Mouse (Mus musculus) CH12.LX (cell line): ENCODE data around the gene Vsig10l. TPM values are rescaled to one million over a fixed set of nuclear protein-coding genes. Genes with fewer than 3 reads are reported as not detected.
A peak's percentile ranks its signal among the peaks of the same experiment; 100 is the strongest.

Experiments
- DNase-seq: peaks from one replicate; pipeline ENCODE4 v3.0.0-alpha.2; 2013; ENCODE audit errors: extremely low read depth
- H3K27ac ChIP-seq: 2 replicates; pipeline ENCODE4 v1.5.1; 2012; ENCODE audit warnings: low read depth, mild to moderate bottlenecking, control low read depth, moderate library complexity; ENCODE audit not compliant: insufficient read depth
- H3K27me3 ChIP-seq: replicated peaks from 2 replicates; pipeline ENCODE3; 2012; ENCODE audit warnings: inconsistent platforms
- H3K36me3 ChIP-seq, 2 experiments: replicated peaks in 1 of 2; 2 replicates each; pipeline versions ENCODE3 to v1.6.1; 2012; ENCODE audit warnings: inconsistent platforms in 1 of 2, low read length in 1 of 2, mild to moderate bottlenecking in 1 of 2, mixed read lengths in 1 of 2, moderate library complexity in 1 of 2; ENCODE audit not compliant: control insufficient read depth in 1 of 2, insufficient read depth in 1 of 2
- H3K4me1 ChIP-seq, 2 experiments: 2 replicates each; pipeline ENCODE4 v1.6.1; 2012; ENCODE audit warnings: inconsistent platforms in 1 of 2, moderate library complexity in 1 of 2; ENCODE audit not compliant: insufficient read depth in 2 of 2, control insufficient read depth in 1 of 2
- H3K4me2 ChIP-seq: 2 replicates; pipeline ENCODE4 v1.6.1; 2012; ENCODE audit warnings: low read depth, mild to moderate bottlenecking, control low read depth; ENCODE audit not compliant: poor library complexity, insufficient read depth, severe bottlenecking
- H3K4me3 ChIP-seq, 3 experiments: fragments of 150-350 bp in 1 of 3; sonication (generic) in 1 of 3; replicated peaks in 1 of 3; 2 replicates each; pipeline versions ENCODE3 to v1.5.1; 2011 to 2012; ENCODE audit warnings: low read depth in 2 of 3, low read length in 2 of 3, mild to moderate bottlenecking in 2 of 3, moderate library complexity in 2 of 3, control low read depth in 1 of 3, improper control_type of control experiment in 1 of 3, inconsistent platforms in 1 of 3, mixed read lengths in 1 of 3; ENCODE audit not compliant: poor library complexity in 1 of 3
- H3K79me2 ChIP-seq: replicated peaks from 2 replicates; pipeline ENCODE4 v1.6.1; 2012; ENCODE audit warnings: mild to moderate bottlenecking, moderate library complexity; ENCODE audit not compliant: control insufficient read depth, poor library complexity, insufficient read depth, severe bottlenecking; ENCODE audit errors: extremely low read depth
- H3K9ac ChIP-seq: 2 replicates; pipeline ENCODE4 v1.6.1; 2012; ENCODE audit warnings: low read depth, mild to moderate bottlenecking, control low read depth, moderate library complexity; ENCODE audit not compliant: insufficient read depth
- H3K9me3 ChIP-seq: replicated peaks from 2 replicates; pipeline ENCODE3; 2012; ENCODE audit warnings: low read length, inconsistent platforms, mixed read lengths
- BHLHE40 ChIP-seq: IDR thresholded peaks from 2 replicates; pipeline ENCODE4 v1.6.1; 2011; ENCODE audit warnings: mild to moderate bottlenecking, low read depth, low read length, improper control_type of control experiment
- CHD1 ChIP-seq: IDR thresholded peaks from 2 replicates; pipeline ENCODE4 v1.6.1; 2012; ENCODE audit warnings: low read depth, low read length, improper control_type of control experiment, inconsistent platforms
- CHD2 ChIP-seq: IDR thresholded peaks from 2 replicates; pipeline ENCODE4 v1.6.1; 2011; ENCODE audit warnings: low read length, improper control_type of control experiment
- CTCF ChIP-seq, 2 experiments: IDR thresholded peaks in 1 of 2; conservative IDR thresholded peaks in 1 of 2; 2 replicates each; pipeline ENCODE4 v1.5.1; 2011 to 2012; ENCODE audit warnings: low read depth in 2 of 2, low read length in 2 of 2, improper control_type of control experiment in 1 of 2, inconsistent platforms in 1 of 2, mild to moderate bottlenecking in 1 of 2, moderate library complexity in 1 of 2
- E2F4 ChIP-seq: IDR thresholded peaks from 2 replicates; pipeline ENCODE4 v1.6.1; 2011; ENCODE audit warnings: low read depth, low read length, improper control_type of control experiment; ENCODE audit not compliant: insufficient replicate concordance
- ELF1 ChIP-seq: IDR thresholded peaks from 2 replicates; pipeline ENCODE4 v1.6.1; 2014; ENCODE audit warnings: low read depth, mild to moderate bottlenecking, inconsistent platforms, low read length, improper control_type of control experiment
- EP300 ChIP-seq: IDR thresholded peaks from 2 replicates; pipeline ENCODE4 v1.6.1; 2011; ENCODE audit warnings: low read length, improper control_type of control experiment
- ETS1 ChIP-seq: conservative IDR thresholded peaks from 2 replicates; pipeline ENCODE4 v1.6.1; 2012; ENCODE audit warnings: low read depth, mild to moderate bottlenecking, inconsistent platforms, low read length, improper control_type of control experiment, moderate library complexity
- GABPA ChIP-seq: IDR thresholded peaks from 2 replicates; pipeline ENCODE4 v1.6.1; 2012; ENCODE audit warnings: low read depth, low read length, improper control_type of control experiment, inconsistent platforms; ENCODE audit not compliant: insufficient replicate concordance
- IRF4 ChIP-seq: IDR thresholded peaks from 2 replicates; pipeline ENCODE4 v1.6.1; 2014; ENCODE audit warnings: low read depth, mild to moderate bottlenecking, inconsistent platforms, low read length, improper control_type of control experiment
- JUND ChIP-seq: conservative IDR thresholded peaks from 2 replicates; pipeline ENCODE4 v1.6.1; 2011; ENCODE audit warnings: low read depth, low read length, improper control_type of control experiment
- MEF2A ChIP-seq: IDR thresholded peaks from 2 replicates; pipeline ENCODE4 v1.6.1; 2014; ENCODE audit warnings: low read depth, mild to moderate bottlenecking, inconsistent platforms, low read length, improper control_type of control experiment, borderline replicate concordance
- MYC ChIP-seq: IDR thresholded peaks from 2 replicates; pipeline ENCODE4 v1.6.1; 2011; ENCODE audit warnings: low read depth, mild to moderate bottlenecking, improper control_type of control experiment, low read length
- PAX5 ChIP-seq: IDR thresholded peaks from 2 replicates; pipeline ENCODE4 v1.6.1; 2012; ENCODE audit warnings: low read length, inconsistent platforms, mixed read lengths
- POLR2A ChIP-seq: IDR thresholded peaks from 2 replicates; pipeline ENCODE4 v1.6.1; 2011; ENCODE audit warnings: low read depth, mild to moderate bottlenecking, improper control_type of control experiment, low read length
- POLR2AphosphoS2 ChIP-seq: IDR thresholded peaks from 2 replicates; pipeline ENCODE4 v1.6.1; 2011; ENCODE audit warnings: low read depth, low read length, improper control_type of control experiment
- RAD21 ChIP-seq: IDR thresholded peaks from 2 replicates; pipeline ENCODE4 v1.6.1; 2011; ENCODE audit warnings: low read depth, mild to moderate bottlenecking, low read length, improper control_type of control experiment, moderate library complexity
- SIN3A ChIP-seq: IDR thresholded peaks from 2 replicates; pipeline ENCODE4 v1.6.1; 2012; ENCODE audit warnings: low read length, improper control_type of control experiment, inconsistent platforms
- SMC3 ChIP-seq: IDR thresholded peaks from 2 replicates; pipeline ENCODE4 v1.6.1; 2011; ENCODE audit warnings: low read depth, low read length, improper control_type of control experiment
- TCF12 ChIP-seq: IDR thresholded peaks from 2 replicates; pipeline ENCODE4 v1.6.1; 2014; ENCODE audit warnings: low read depth, mild to moderate bottlenecking, inconsistent platforms, low read length, improper control_type of control experiment
- UBTF ChIP-seq: IDR thresholded peaks from 2 replicates; pipeline ENCODE4 v1.6.1; 2012; ENCODE audit warnings: low read depth, mild to moderate bottlenecking, inconsistent platforms, low read length, improper control_type of control experiment, moderate library complexity
- USF1 ChIP-seq: IDR thresholded peaks from 2 replicates; pipeline ENCODE4 v1.6.1; 2014; ENCODE audit warnings: low read depth, mild to moderate bottlenecking, inconsistent platforms, low read length, improper control_type of control experiment
- ZC3H11A ChIP-seq: IDR thresholded peaks from 2 replicates; pipeline ENCODE4 v1.6.1; 2012; ENCODE audit warnings: low read depth, mild to moderate bottlenecking, inconsistent platforms, low read length, improper control_type of control experiment
- dilution Hi-C: fragments of 300-500 bp; cut with MboI; formaldehyde crosslinking; loops from 2 replicates; pipeline ENCODE4 v1.14.3; 2020; ENCODE audit warnings: low sequenced_read_pairs; ENCODE audit not compliant: extremely low pct_unique_long_range_greater_than_20kb, extremely low pct_ligation_motif_present
- in situ Hi-C: fragments of 300-500 bp; cut with MboI; formaldehyde crosslinking; loops from 3 replicates; pipeline ENCODE4 v1.14.3; 2019; ENCODE audit warnings: low sequenced_read_pairs, low pct_ligation_motif_present, low pct_unique_long_range_greater_than_20kb, mixed read lengths
- polyA plus RNA-seq: library from polyadenylated mRNA; unstranded; fragments of >175 nt; gene quantifications from 2 replicates; pipeline ENCODE4 v1.2.1, GENCODE M21; 2012; ENCODE audit warnings: low read depth; ENCODE audit not compliant: insufficient read length
- total RNA-seq, 2 experiments: library from RNA; depleted of rRNA; stranded (reverse); fragments of 300-350 nt in 1 of 2; fragments of >200 nt in 1 of 2; gene quantifications; 2 replicates each; pipeline ENCODE4 v1.2.3; 2012 to 2014

Gene Vsig10l
- total and polyA plus RNA-seq, 3 experiments = 0.12 to 0.99 (median 0.17) TPM

DNA sequence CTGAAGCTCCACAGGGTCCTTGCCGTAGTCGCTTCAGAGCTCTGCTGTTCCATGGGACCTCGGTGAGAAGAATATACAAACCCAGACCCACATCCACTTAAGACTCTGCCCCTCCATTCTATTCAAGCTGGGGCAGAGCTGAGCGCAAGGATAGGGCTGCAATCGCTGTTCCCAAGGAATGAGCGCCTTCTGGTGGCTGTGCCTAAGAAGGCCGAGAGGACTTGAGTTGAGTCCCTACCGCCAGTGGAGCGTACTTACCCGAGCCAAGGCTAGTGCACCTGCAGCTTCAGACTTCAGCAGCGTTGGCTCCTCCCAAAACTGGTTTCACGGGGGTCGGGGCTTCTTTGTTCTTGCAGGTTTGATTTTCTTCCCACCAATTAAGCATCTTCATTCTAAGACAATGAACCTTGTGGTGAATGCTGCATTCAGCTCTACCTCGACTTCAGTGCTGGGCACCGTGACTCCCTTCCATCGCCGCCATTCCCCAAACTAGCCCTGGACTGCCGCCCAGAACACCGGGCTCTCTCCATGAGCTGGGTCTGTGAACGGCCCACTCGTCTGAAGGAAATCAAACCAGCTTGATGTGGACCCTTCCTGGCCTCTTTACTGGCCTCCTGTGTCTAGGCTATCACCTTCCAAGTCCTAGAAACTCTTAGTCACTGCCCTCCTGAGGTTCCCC lies 32.5 kb downstream of the Vsig10l start:
- Histone ChIP-seq H3K79me2 (no peaks in the 10 kb centered on the region), H3K36me3 (no peaks in the 10 kb centered on the region), H3K27ac (no peak overlapping the region), H3K4me1 (no peaks in the 10 kb centered on the region), H3K4me2 (no peak overlapping the region), H3K9me3 (peaks cover 10% of the 10 kb centered on the region), H3K9ac (no peak overlapping the region), H3K27me3 (peaks cover 51% of the 10 kb centered on the region), H3K4me3 (no peak overlapping the region)
- DNase-seq = peak; percentile 58
- in situ Hi-C loops = loop anchor here (25.0 kb wide), 1 partner anchor 292 kb away; the partner anchor contains the start of genes Klk10, Klk8 and Klk9
- dilution Hi-C loops = no loop called here
- TF ChIP-seq TCF12 = no peak
- no peak for TF ChIP-seq USF1
- TF ChIP-seq UBTF = no peak
- TF ChIP-seq POLR2A = no peak
- no peak for TF ChIP-seq ZC3H11A
- no peak for TF ChIP-seq E2F4
- TF ChIP-seq MEF2A = no peak
- no peak for TF ChIP-seq PAX5
- no peak for TF ChIP-seq CHD1
- TF ChIP-seq CHD2 = no peak
- TF ChIP-seq CTCF (conservative IDR thresholded peaks at IDR 0.05 in 1 of 2, IDR thresholded peaks at IDR 0.05 in 1 of 2; ENCODE audit: low read depth in 2 of 2, low read length in 2 of 2) = peak; percentile 14 to 83; a peak in 3 of 4 replicates
- no peak for TF ChIP-seq GABPA
- no peak for TF ChIP-seq ETS1
- no peak for TF ChIP-seq SIN3A
- TF ChIP-seq RAD21 = peak; percentile 76
- no peak for TF ChIP-seq ELF1
- TF ChIP-seq SMC3 = peak; percentile 83
- TF ChIP-seq MYC = no peak
- no peak for TF ChIP-seq JUND
- no peak for TF ChIP-seq BHLHE40
- TF ChIP-seq EP300 = no peak
- no peak for TF ChIP-seq IRF4
- TF ChIP-seq POLR2AphosphoS2 = no peak
